Mouse (Mus musculus): ENCODE results near the gene Pcnx4.

DNA sequence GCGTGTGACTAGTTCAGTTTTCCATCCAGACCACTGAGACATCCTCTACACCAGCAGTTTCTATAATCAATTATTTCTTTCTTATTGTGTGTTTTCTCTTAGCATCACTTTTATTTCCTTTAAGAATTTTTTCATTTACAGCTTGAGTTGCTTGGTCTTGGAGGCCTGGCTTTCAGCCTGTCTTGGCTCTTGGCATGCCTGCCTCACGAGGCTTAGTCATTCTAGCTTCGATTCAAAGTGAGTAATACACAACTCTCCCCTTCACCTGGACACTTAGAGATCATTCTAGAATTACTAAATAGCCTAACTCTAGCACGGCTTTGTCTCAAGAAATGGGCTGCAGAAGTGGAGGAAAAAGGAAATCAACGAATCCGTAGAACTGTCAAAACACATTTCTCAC lies 2.2 kb upstream of the Pcnx4 start:
- no peak for TF ChIP-seq POLR2A (IDR thresholded peaks at IDR 0.05; ENCODE audit: extremely low read depth, insufficient read depth, low read length)
- no peak for TF ChIP-seq CTCF (IDR thresholded peaks at IDR 0.05; ENCODE audit: low read depth, low read length)

Measured in liver, adult 2 months (tissue).